Mouse (Mus musculus) lung, postnatal 0 days (tissue): ENCODE results near the gene Prkcd. TPM values are rescaled to one million over a fixed set of nuclear protein-coding genes. Genes with fewer than 3 reads are reported as not detected.

Experiments used
- ATAC-seq: fragments of 200-750 bp; cut with Nextera tagmentation; 2 replicates; pipeline ENCODE4 v1.8.0; 2017; ENCODE audit warnings: moderate library complexity
- DNase-seq: peaks from one replicate; pipeline ENCODE4 v3.0.0-alpha.2; 2016; ENCODE audit warnings: low spot score
- H3K27ac ChIP-seq: fragments of 300-500 bp; sonication (generic); 2 replicates; pipeline ENCODE4 v1.5.1; 2014; ENCODE audit warnings: antibody characterized with exemption, mild to moderate bottlenecking, low read length, mixed read lengths
- H3K27me3 ChIP-seq: fragments of 300-500 bp; sonication (generic); replicated peaks from 2 replicates; pipeline ENCODE4 v1.6.1; 2014; ENCODE audit warnings: low read length, mixed read lengths; ENCODE audit not compliant: insufficient read depth
- H3K36me3 ChIP-seq: fragments of 300-500 bp; sonication (generic); 2 replicates; pipeline ENCODE4 v1.6.1; 2014; ENCODE audit warnings: low read length, mixed read lengths; ENCODE audit not compliant: insufficient read depth
- H3K4me1 ChIP-seq: fragments of 300-500 bp; sonication (generic); 2 replicates; pipeline ENCODE4 v1.6.1; 2014; ENCODE audit warnings: antibody characterized with exemption, low read depth, low read length, mixed read lengths; ENCODE audit not compliant: insufficient read depth
- H3K4me2 ChIP-seq: fragments of 300-500 bp; sonication (generic); replicated peaks from 2 replicates; pipeline ENCODE4 v1.6.1; 2014; ENCODE audit warnings: low read depth, mild to moderate bottlenecking, low read length, moderate library complexity, mixed read lengths
- H3K4me3 ChIP-seq: fragments of 300-500 bp; sonication (generic); 2 replicates; pipeline ENCODE4 v1.5.1; 2014; ENCODE audit warnings: low read depth, low read length
- H3K9ac ChIP-seq: fragments of 300-500 bp; sonication (generic); replicated peaks from 2 replicates; pipeline ENCODE4 v1.6.1; 2014; ENCODE audit warnings: low read depth, mild to moderate bottlenecking
- H3K9me3 ChIP-seq: fragments of 300-500 bp; sonication (generic); 2 replicates; pipeline ENCODE4 v1.6.1; 2016; ENCODE audit warnings: low read length, mixed read lengths
- CTCF ChIP-seq: IDR thresholded peaks from 2 replicates; pipeline ENCODE4 v1.5.1; 2016; ENCODE audit warnings: antibody characterized with exemption, mild to moderate bottlenecking
- EP300 ChIP-seq: IDR thresholded peaks from 2 replicates; pipeline ENCODE4 v1.6.1; 2016; ENCODE audit warnings: antibody characterized with exemption, mild to moderate bottlenecking, control low read depth
- WGBS: fragments of 180-500 bp; shearing (Covaris S2); extraction: QIAGEN DNeasy Blood & Tissue Kit; methylation state at CpG from one replicate; pipeline ENCODE4 v1.1.7; 2014; 5-methylcytosine and 5-hydroxymethylcytosine counted together
- polyA plus RNA-seq: library from polyadenylated mRNA; unstranded; fragments of >200 nt; fragmentation: Nextera tagmentation; extraction: Ambion mirVana; gene quantifications from 2 replicates; pipeline ENCODE4 v1.2.1, GENCODE M21; 2015

The Prkcd gene
- polyA plus RNA-seq, 1 experiment from 2014 or later: 59.4 TPM

DNA sequence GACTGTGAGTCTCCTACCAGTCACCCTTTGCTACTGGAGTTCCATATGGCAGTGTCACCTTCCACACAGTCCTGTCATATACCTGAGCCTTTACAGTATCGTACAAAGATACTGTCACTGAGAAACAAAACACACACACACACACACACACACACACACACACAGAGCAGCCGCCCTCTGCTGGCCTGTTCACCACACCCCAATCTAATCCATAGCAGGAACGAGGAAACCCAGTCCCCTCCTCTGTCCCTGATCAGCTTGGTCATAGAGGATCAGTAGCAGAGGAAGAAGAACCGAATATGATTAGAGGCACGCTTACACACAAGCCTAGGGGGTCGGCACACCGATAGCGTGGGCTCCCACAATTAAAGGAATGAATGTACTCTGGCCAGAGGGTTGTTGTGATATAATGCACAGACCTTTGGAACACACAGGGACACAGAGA lies 1.7 kb downstream of the Prkcd start:
- Histone ChIP-seq H3K4me3 (peak overlapping the region; percentile 77), H3K9me3 (no peaks in the 10 kb centered on the region), H3K4me2 (peak overlapping the region; percentile 85), H3K27ac (peak overlapping the region; percentile 17; the same call in 1 of the 2 replicates), H3K4me1 (peaks cover 18% of the 10 kb centered on the region; the same call in 1 of the 2 replicates), H3K36me3 (no peaks in the 10 kb centered on the region), H3K27me3 (no peaks in the 10 kb centered on the region), H3K9ac (0 out of 2 replicates have a peak overlapping the region, but pooled peaks have one; percentile 79)
- WGBS: 40% methylated on average over 8 of the region's 8 CpGs
- DNase-seq (no peak), ATAC-seq (no peak)
- TF ChIP-seq CTCF (peak; percentile 62), EP300 (no peak)

DNA sequence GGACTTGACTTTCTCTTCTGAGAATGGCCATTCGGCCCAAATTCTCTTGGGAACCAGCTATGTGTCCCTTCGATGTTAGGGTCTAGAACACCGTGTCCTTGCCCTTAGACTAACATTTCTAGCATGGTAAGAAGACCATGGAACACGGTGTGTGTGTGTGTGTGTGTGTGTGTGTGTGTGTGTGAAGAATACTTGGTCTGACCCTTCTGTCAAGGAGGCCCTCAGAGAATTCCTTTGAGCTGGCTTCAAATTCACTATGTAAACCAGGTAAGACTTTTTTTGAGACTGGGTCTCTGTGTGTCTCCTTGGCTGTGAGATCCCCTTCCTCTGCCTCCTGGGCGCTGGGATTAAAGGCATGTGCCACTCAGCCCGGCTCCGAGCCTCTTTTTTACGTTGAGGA lies 3.5 kb downstream of the Prkcd start:
- H3K27ac ChIP-seq: peak overlapping the region; percentile 48
- H3K27me3 ChIP-seq: no peaks in the 10 kb centered on the region
- ATAC-seq: peak; percentile 17; the same call in 1 of the 2 replicates
- WGBS: 58% methylated on average over 8 of the region's 8 CpGs
- peaks cover 18% of the 10 kb centered on the region; the same call in 1 of the 2 replicates for H3K4me1 ChIP-seq
- TF ChIP-seq CTCF (no peak), EP300 (0 out of 2 replicates have a peak, but pooled peaks have one; percentile 44)
- H3K36me3 ChIP-seq: no peaks in the 10 kb centered on the region
- peak; percentile 50 for DNase-seq
- H3K9ac ChIP-seq: no peak overlapping the region
- no peak overlapping the region for H3K4me3 ChIP-seq
- H3K4me2 ChIP-seq: no peak overlapping the region
- no peaks in the 10 kb centered on the region for H3K9me3 ChIP-seq

DNA sequence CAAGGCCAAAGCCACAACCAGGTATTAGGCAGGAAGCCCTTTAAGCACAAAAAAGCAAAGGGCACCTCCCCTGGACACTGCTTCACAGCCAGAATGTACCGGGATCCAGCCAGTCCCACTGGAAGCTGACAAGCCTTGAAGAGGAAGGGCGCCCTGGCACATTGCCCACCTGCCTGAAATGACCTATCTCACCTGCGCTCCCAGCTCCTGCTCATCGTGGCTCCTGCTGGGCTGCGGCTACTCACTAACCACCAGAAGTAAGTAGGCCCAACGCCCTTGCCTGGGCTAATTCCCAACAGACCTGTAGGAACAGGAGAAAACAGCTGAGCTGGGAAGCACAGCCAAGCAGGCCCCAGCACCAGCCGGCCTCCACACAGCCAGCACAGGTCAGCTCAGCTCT lies 3.9 kb downstream of the Prkcd start:
- Histone ChIP-seq H3K4me3 (no peak overlapping the region), H3K27me3 (no peaks in the 10 kb centered on the region), H3K4me1 (peaks cover 18% of the 10 kb centered on the region; the same call in 1 of the 2 replicates), H3K36me3 (no peaks in the 10 kb centered on the region), H3K4me2 (0 out of 2 replicates have a peak overlapping the region, but pooled peaks have one; percentile 14), H3K9me3 (no peaks in the 10 kb centered on the region), H3K9ac (no peak overlapping the region), H3K27ac (peak overlapping the region; percentile 48)
- DNase-seq (peak; percentile 32), ATAC-seq (no peak)
- no peak for TF ChIP-seq CTCF
- no peak for TF ChIP-seq EP300
- 53% methylated on average over 7 of the region's 7 CpGs for WGBS

- DNase-seq: peak; percentile 30
- ATAC-seq: no peak
- Histone ChIP-seq H3K9ac (no peak overlapping the region), H3K27ac (no peak overlapping the region), H3K36me3 (no peaks in the 10 kb centered on the region), H3K4me1 (peaks cover 11% of the 10 kb centered on the region; the same call in 1 of the 2 replicates), H3K4me3 (no peak overlapping the region), H3K4me2 (no peak overlapping the region), H3K9me3 (no peaks in the 10 kb centered on the region), H3K27me3 (no peaks in the 10 kb centered on the region)
- TF ChIP-seq CTCF (no peak), EP300 (no peak)
- 69% methylated on average over 7 of the region's 7 CpGs for WGBS
These were observed 5.9 kb downstream of the Prkcd start for GRCm38 (mm10) chr14:30619982-30620578.

DNA sequence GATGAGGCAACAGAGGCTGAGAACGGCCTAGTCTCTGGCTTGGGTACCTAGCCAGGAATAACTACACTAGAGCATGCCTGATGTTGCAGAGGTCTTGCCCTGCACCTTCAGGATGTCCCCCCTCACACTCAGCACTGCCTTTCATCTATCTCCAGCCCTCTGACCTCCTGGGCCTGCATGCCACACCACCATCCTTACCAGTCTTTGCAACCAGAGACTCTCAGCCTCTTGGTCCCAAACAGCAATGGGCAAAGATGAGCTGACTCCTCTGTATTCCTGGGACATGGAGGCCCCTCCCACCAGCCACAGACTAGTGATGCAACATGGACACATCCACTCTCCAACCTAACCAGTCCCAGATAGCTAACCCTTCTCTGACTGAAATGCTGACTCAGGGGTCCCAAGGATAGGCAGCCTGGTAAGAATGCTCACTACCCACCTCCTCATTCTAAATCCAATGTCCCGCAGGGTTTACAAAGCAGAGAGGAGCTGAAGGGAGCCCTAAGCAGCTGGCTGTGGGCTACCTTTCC lies 7.2 kb downstream of the Prkcd start:
- ATAC-seq: no peak
- H3K27ac ChIP-seq: no peak overlapping the region
- 85% methylated on average over 2 of the region's 2 CpGs for WGBS

DNA sequence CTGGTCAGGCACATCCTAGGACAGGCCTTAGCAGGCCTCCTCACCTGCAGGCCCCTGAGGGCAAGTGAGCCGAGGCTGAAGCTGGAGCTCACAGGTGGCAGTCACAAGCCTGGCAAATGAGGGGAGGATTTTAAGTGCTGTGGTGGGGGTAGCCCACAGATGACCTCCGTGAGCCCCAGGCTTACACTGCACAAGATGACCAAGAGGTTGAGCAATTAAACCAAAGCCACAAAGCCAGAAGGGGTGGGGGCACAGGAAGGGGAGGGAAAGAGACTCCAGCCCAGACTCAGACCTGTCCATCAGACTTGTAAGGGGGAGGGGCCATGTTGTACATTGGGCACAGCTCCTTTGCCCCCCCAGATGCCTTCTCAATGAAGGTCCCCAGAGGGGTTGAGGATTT lies 9.3 kb downstream of the Prkcd start:
- H3K27me3 ChIP-seq: no peaks in the 10 kb centered on the region
- no peak for TF ChIP-seq EP300
- no peak for TF ChIP-seq CTCF
- ATAC-seq (no peak), DNase-seq (no peak)
- H3K4me1 ChIP-seq: peaks cover 5% of the 10 kb centered on the region; the same call in 1 of the 2 replicates
- 54% methylated on average over 2 of the region's 2 CpGs for WGBS
- no peak overlapping the region for H3K4me3 ChIP-seq
- H3K9ac ChIP-seq: no peak overlapping the region
- H3K36me3 ChIP-seq: no peaks in the 10 kb centered on the region
- H3K9me3 ChIP-seq: no peaks in the 10 kb centered on the region
- H3K4me2 ChIP-seq: no peak overlapping the region
- H3K27ac ChIP-seq: no peak overlapping the region

More for the DNA sequence above, 7.2 kb downstream of the Prkcd start:
- H3K9me3 ChIP-seq: no peaks in the 10 kb centered on the region
- H3K36me3 ChIP-seq: no peaks in the 10 kb centered on the region
- H3K9ac ChIP-seq: no peak overlapping the region
- no peak overlapping the region for H3K4me2 ChIP-seq
- no peak for DNase-seq
- no peak overlapping the region for H3K4me3 ChIP-seq
- H3K4me1 ChIP-seq: peaks cover 9% of the 10 kb centered on the region; the same call in 1 of the 2 replicates
- no peaks in the 10 kb centered on the region for H3K27me3 ChIP-seq
- TF ChIP-seq EP300: no peak
- no peak for TF ChIP-seq CTCF
